Mouse (Mus musculus): ENCODE measurements at regions not wholly inside any gene's neighbourhood (a gene's known extent, or its start where the extent isn't known, plus 50 kb on each side); places are given as distances from the start of the nearest gene placed in this dataset.

GRCm38 (mm10) chr8:30482956-30483355 lies 2945.6 kb upstream of the 5930422O12Rik start:
- ATAC-seq (ENCODE audit: low TSS enrichment): no peak

- no peak for ATAC-seq (ENCODE audit: low TSS enrichment)
These were observed 2933.6 kb upstream of the 5930422O12Rik start for GRCm38 (mm10) chr8:30494851-30495355.

- ATAC-seq (ENCODE audit: low TSS enrichment): no peak
These were observed 2926.3 kb upstream of the 5930422O12Rik start for GRCm38 (mm10) chr8:30502164-30502563.

GRCm38 (mm10) chr8:30511358-30511757 lies 2917.2 kb upstream of the 5930422O12Rik start:
- ATAC-seq (ENCODE audit: low TSS enrichment): peak; percentile 79

- ATAC-seq (ENCODE audit: low TSS enrichment): no peak
These were observed 2905.6 kb upstream of the 5930422O12Rik start for GRCm38 (mm10) chr8:30522806-30523462.

GRCm38 (mm10) chr8:30532862-30533500 lies 2895.5 kb upstream of the 5930422O12Rik start:
- ATAC-seq (ENCODE audit: low TSS enrichment): no peak

GRCm38 (mm10) chr8:30533501-30533870 lies 2895.0 kb upstream of the 5930422O12Rik start:
- ATAC-seq (ENCODE audit: low TSS enrichment): no peak

GRCm38 (mm10) chr8:30535450-30535849 lies 2893.1 kb upstream of the 5930422O12Rik start:
- ATAC-seq (ENCODE audit: low TSS enrichment): no peak

GRCm38 (mm10) chr8:30542196-30542595 lies 2886.3 kb upstream of the 5930422O12Rik start:
- no peak for ATAC-seq (ENCODE audit: low TSS enrichment)

- no peak for ATAC-seq (ENCODE audit: low TSS enrichment)
These were observed 2880.7 kb upstream of the 5930422O12Rik start for GRCm38 (mm10) chr8:30547820-30548219.

GRCm38 (mm10) chr8:30551051-30551450 lies 2877.5 kb upstream of the 5930422O12Rik start:
- no peak for ATAC-seq (ENCODE audit: low TSS enrichment)

- no peak for ATAC-seq (ENCODE audit: low TSS enrichment)
These were observed 2871.1 kb upstream of the 5930422O12Rik start for GRCm38 (mm10) chr8:30557429-30557828.

- ATAC-seq (ENCODE audit: low TSS enrichment): no peak
These were observed 2866.9 kb upstream of the 5930422O12Rik start for GRCm38 (mm10) chr8:30561323-30562207.

- ATAC-seq (ENCODE audit: low TSS enrichment): no peak
These were observed 2858.7 kb upstream of the 5930422O12Rik start for GRCm38 (mm10) chr8:30569799-30570198.

- ATAC-seq (ENCODE audit: low TSS enrichment): no peak
These were observed 2858.0 kb upstream of the 5930422O12Rik start for GRCm38 (mm10) chr8:30570547-30570946.

GRCm38 (mm10) chr8:30587508-30587907 lies 2841.0 kb upstream of the 5930422O12Rik start:
- ATAC-seq (ENCODE audit: low TSS enrichment): no peak

GRCm38 (mm10) chr8:30602421-30602820 lies 2826.1 kb upstream of the 5930422O12Rik start:
- ATAC-seq (ENCODE audit: low TSS enrichment): no peak

GRCm38 (mm10) chr8:30630332-30630731 lies 2798.2 kb upstream of the 5930422O12Rik start:
- ATAC-seq (ENCODE audit: low TSS enrichment): no peak

- no peak for ATAC-seq (ENCODE audit: low TSS enrichment)
These were observed 2791.7 kb upstream of the 5930422O12Rik start for GRCm38 (mm10) chr8:30636791-30637190.

- peak; percentile 41; the same call in 1 of the 2 replicates for ATAC-seq (ENCODE audit: low TSS enrichment)
These were observed 2785.4 kb upstream of the 5930422O12Rik start for GRCm38 (mm10) chr8:30642866-30643690.

- ATAC-seq (ENCODE audit: low TSS enrichment): no peak
These were observed 2780.0 kb upstream of the 5930422O12Rik start for GRCm38 (mm10) chr8:30648497-30648896.
